Mouse (Mus musculus) layer of hippocampus, postnatal 25 days (tissue): ENCODE measurements at regions not wholly inside any gene's neighbourhood (a gene's known extent, or its start where the extent isn't known, plus 50 kb on each side); places are given as distances from the start of the nearest gene placed in this dataset.

Experiments
- DNase-seq, 2 experiments: peaks; one replicate each; pipeline ENCODE4 v3.0.0; 2022; ENCODE audit warnings: mixed read lengths in 2 of 2, low spot score in 1 of 2; ENCODE audit errors: extremely low spot score in 1 of 2

DNA sequence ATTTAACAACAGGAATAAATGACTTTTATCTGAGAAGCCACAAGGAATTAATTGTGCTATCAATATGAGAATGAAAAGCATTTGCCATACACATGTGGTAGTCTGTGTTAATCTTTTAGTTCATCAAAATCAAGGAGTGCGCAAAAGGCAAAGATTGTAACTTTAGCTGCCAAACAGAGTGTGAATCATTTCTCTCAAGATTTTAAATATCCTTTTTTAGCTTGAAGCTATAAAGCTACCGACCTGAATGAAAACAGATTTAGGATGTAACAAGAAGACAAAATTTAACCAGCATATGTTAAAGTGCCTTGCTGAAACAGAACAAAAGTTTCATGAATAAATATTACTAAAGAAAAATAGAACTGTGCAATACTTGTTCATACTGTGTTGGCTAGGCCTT, 133.3 kb upstream of the Cdh10 start:
- no peak for DNase-seq

DNA sequence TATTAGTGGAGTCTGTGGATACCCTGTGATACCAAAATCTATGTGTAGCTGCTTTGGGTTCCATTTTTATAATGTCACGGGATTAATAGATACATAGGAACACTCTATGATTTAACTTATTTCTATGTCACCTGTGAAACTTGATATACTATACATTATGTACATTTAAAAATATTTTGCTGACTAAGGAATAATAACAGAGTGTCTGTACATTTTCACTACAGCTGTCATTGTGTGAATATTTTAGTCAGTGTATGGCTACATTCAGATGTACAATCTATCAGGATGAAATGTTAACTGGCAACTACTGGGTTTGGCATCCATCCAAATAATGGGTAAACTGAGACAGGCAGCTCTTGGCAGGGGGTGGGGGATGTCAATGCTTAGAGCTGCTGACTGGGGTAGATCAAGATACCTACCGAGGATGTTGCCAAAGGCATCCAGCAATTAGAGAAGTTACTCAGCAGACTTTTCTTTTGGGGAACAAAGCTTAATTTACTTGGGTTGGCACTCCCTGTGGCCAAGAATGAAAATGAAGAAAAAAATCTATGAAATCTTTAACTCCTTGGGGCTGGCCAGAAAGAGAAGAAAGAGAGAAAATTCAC, 122.0 kb upstream of the Cdh10 start:
- no peak for DNase-seq

DNA sequence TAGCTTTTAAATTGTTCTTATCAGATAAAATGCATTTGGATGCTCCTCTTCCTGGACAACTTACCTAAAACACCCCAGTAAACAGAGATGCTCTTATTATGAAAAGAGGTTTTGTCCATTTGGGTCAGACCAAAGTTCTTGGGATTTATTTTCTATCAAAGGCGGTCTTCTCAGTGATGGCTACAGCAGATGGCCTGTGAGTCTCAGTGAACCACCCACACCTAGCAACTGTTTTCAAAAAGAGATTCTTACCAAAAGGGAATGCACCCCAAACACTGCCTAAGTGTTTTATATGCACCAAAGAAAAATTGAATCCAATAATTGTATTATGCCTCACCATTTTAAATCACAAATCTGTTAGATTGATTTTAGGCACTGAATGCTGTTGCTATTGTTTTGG, 74.5 kb upstream of the Cdh10 start:
- DNase-seq: no peak

- peak; percentile 23 to 31 for DNase-seq
Measured at GRCm38 (mm10) chr15:18748574-18749246, 70.0 kb upstream of the Cdh10 start.
